Mouse (Mus musculus) ovary, adult 18-20 months (tissue): Measurements from ENCODE around the gene Fryl.
"Not testable (repeated sequence)": the region's sequence is repeated elsewhere in the genome, so short reads cannot be mapped to it uniquely, and the experiment has no call there.

Experiments used
- DNase-seq: peaks from one replicate; pipeline ENCODE4 v3.0.0; 2022; ENCODE audit warnings: low spot score, mixed read lengths

Gene Fryl

GRCm38 (mm10) chr5:73008230-73008629 lies 248.2 kb downstream of the Fryl start:
- DNase-seq = not testable (repeated sequence)

- no peak for DNase-seq
Observed at GRCm38 (mm10) chr5:73007582-73007959, 248.8 kb downstream of the Fryl start.

GRCm38 (mm10) chr5:73006784-73007581 lies 249.4 kb downstream of the Fryl start, which contains the start of gene Slc10a4:
TSS of gene Slc10a4 (plus strand) at chr5:73006883.
- no peak for DNase-seq

GRCm38 (mm10) chr5:73004046-73004445 lies 252.4 kb downstream of the Fryl start:
- no peak for DNase-seq

GRCm38 (mm10) chr5:72998546-72998945 lies 257.9 kb downstream of the Fryl start:
- DNase-seq = not testable (repeated sequence)

- DNase-seq = no peak
Observed at GRCm38 (mm10) chr5:72995379-72995778, 261.0 kb downstream of the Fryl start.

GRCm38 (mm10) chr5:72994928-72995327 lies 261.5 kb downstream of the Fryl start:
- no peak for DNase-seq

- no peak for DNase-seq
Observed at GRCm38 (mm10) chr5:72994424-72994823, 262.0 kb downstream of the Fryl start.

GRCm38 (mm10) chr5:72992474-72992873 lies 263.9 kb downstream of the Fryl start:
- DNase-seq = no peak

GRCm38 (mm10) chr5:72989756-72990155 lies 266.7 kb downstream of the Fryl start:
- no peak for DNase-seq

GRCm38 (mm10) chr5:72987786-72988185 lies 268.6 kb downstream of the Fryl start:
- no peak for DNase-seq

GRCm38 (mm10) chr5:72984091-72984490 lies 272.3 kb downstream of the Fryl start:
- DNase-seq = no peak

GRCm38 (mm10) chr5:72976539-72976938 lies 279.9 kb downstream of the Fryl start:
- no peak for DNase-seq

- DNase-seq = no peak
Observed at GRCm38 (mm10) chr5:72975996-72976395, 280.4 kb downstream of the Fryl start.

- DNase-seq = no peak
Observed at GRCm38 (mm10) chr5:72974602-72975001, 281.8 kb downstream of the Fryl start, which contains the start of gene Gm10135. TSS of gene Gm10135 (minus strand) at chr5:72974702.

- no peak for DNase-seq
Observed at GRCm38 (mm10) chr5:72972934-72973333, 283.5 kb downstream of the Fryl start.

- no peak for DNase-seq
Observed at GRCm38 (mm10) chr5:72972435-72972834, 284.0 kb downstream of the Fryl start.
